Mouse (Mus musculus) limb, embryonic 13.5 days (tissue): ENCODE results near the gene Lpp. TPM values are rescaled to one million over a fixed set of nuclear protein-coding genes. Genes with fewer than 3 reads are reported as not detected.

Experiments used
- ATAC-seq: fragments of 200-750 bp; cut with Nextera tagmentation; 2 replicates; pipeline ENCODE4 v1.8.0; 2017; ENCODE audit warnings: low read depth, moderate number of reproducible peaks, moderate TSS enrichment; ENCODE audit not compliant: low FRiP score
- H3K27ac ChIP-seq: fragments of 300-500 bp; sonication (generic); 2 replicates; pipeline ENCODE4 v1.5.1; 2015; ENCODE audit warnings: inconsistent platforms, mild to moderate bottlenecking, moderate library complexity
- H3K27me3 ChIP-seq: fragments of 300-500 bp; sonication (generic); 2 replicates; pipeline ENCODE4 v1.6.1; 2015; ENCODE audit warnings: mild to moderate bottlenecking, inconsistent platforms
- H3K36me3 ChIP-seq: fragments of 300-500 bp; sonication (generic); 2 replicates; pipeline ENCODE4 v1.6.1; 2015; ENCODE audit warnings: inconsistent platforms, mild to moderate bottlenecking, moderate library complexity
- H3K4me1 ChIP-seq: fragments of 300-500 bp; sonication (generic); 2 replicates; pipeline ENCODE4 v1.6.1; 2015; ENCODE audit warnings: inconsistent platforms
- H3K4me2 ChIP-seq: fragments of 300-500 bp; sonication (generic); replicated peaks from 2 replicates; pipeline ENCODE4 v1.6.1; 2015; ENCODE audit warnings: inconsistent platforms, mild to moderate bottlenecking, moderate library complexity
- H3K4me3 ChIP-seq: fragments of 300-500 bp; sonication (generic); 2 replicates; pipeline ENCODE4 v1.5.1; 2015; ENCODE audit warnings: moderate library complexity, mild to moderate bottlenecking, inconsistent platforms
- H3K9ac ChIP-seq: fragments of 300-500 bp; sonication (generic); 2 replicates; pipeline ENCODE4 v1.6.1; 2015; ENCODE audit warnings: mild to moderate bottlenecking, inconsistent platforms
- H3K9me3 ChIP-seq: fragments of 300-500 bp; sonication (generic); 2 replicates; pipeline ENCODE4 v1.6.1; 2016; ENCODE audit warnings: inconsistent platforms
- WGBS: fragments of 180-500 bp; shearing (Covaris S2); methylation state at CpG from one replicate; pipeline ENCODE4 v1.1.7; 2015; 5-methylcytosine and 5-hydroxymethylcytosine counted together
- polyA plus RNA-seq: library from polyadenylated mRNA; unstranded; fragments of >200 nt; fragmentation: Nextera tagmentation; extraction: Ambion mirVana; gene quantifications from 2 replicates; pipeline ENCODE4 v1.2.1, GENCODE M21; 2015

Gene Lpp
- polyA plus RNA-seq, 1 experiment from 2014 or later = 56.0 TPM

DNA sequence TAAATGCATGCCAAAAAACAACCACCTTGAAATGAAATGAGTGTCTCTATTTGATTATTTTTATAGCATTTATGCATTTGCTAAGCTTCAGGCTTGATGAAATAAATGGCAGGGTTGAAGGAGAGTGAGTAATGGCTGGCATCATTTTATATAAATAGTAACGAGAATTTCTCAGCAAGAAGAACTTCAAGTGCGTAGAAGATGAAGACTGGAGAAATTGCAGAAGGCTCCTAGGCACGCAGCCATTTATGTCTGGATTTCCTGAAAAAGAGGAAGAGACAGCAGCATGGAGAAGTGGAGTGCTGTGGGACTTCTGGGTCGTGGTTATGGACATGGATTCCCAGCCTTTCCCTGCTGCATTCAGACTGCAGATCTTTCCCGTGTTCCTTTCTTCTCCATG, 259.7 kb downstream of the Lpp start:
- WGBS = 66% methylated on average over 5 of the region's 5 CpGs

DNA sequence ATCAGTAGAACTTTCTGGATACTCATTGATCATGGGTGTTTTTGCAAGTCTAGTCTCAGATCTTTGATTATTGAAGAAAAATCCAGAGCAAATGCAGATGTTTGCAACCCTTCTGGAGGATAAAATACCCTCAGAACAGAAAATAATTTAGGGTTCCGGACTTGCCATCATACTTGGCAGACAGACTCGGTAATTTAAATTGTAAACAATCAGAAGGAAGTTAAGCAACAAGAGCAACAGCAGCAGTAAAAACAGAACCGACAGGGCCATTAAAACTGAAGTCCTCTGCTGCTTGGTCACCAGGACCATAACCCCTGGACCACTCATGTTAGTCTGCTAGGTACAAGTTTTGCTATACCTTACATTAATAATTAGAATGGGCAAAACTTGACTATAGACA, 261.8 kb downstream of the Lpp start:
- Histone ChIP-seq H3K36me3 (0 out of 2 replicates have a peak, but pooled peaks cover 3% of the 10 kb centered on the region), H3K9me3 (no peaks in the 10 kb centered on the region), H3K4me2 (no peak overlapping the region), H3K4me3 (no peak overlapping the region), H3K27ac (no peak overlapping the region), H3K27me3 (no peaks in the 10 kb centered on the region), H3K9ac (no peak overlapping the region), H3K4me1 (no peaks in the 10 kb centered on the region)
- 62% methylated on average over 3 of the region's 3 CpGs for whole genome bisulfite sequencing
- ATAC-seq = no peak

More for the DNA sequence above, 259.7 kb downstream of the Lpp start:
- Histone ChIP-seq H3K4me2 (no peak overlapping the region), H3K9ac (no peak overlapping the region), H3K9me3 (no peaks in the 10 kb centered on the region), H3K4me1 (no peaks in the 10 kb centered on the region), H3K36me3 (0 out of 2 replicates have a peak, but pooled peaks cover 3% of the 10 kb centered on the region), H3K27ac (no peak overlapping the region), H3K27me3 (no peaks in the 10 kb centered on the region), H3K4me3 (no peak overlapping the region)
- ATAC-seq = no peak

DNA sequence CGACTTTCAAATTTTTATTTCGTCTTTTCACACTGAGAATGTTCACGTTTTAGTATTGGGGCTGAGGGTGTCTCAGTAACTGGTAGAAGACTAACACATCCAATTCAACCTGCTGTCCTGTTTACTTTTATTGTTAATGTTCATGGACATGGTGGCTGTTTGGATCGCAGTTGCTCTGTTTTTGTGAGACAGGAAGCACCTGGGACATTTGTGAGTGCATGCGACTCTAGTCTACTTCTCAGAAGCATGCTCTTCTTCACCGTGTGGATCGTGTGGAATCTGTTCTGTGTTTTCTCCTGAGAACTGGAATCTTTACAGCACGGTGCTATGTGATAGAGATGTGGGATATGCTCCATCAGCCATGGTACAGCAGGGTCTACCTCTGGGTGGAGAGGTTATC, 262.7 kb downstream of the Lpp start:
- Histone ChIP-seq H3K4me3 (no peak overlapping the region), H3K4me1 (no peaks in the 10 kb centered on the region), H3K9ac (no peak overlapping the region), H3K9me3 (no peaks in the 10 kb centered on the region), H3K4me2 (no peak overlapping the region), H3K27ac (no peak overlapping the region), H3K36me3 (no peaks in the 10 kb centered on the region), H3K27me3 (no peaks in the 10 kb centered on the region)
- no peak for ATAC-seq
- WGBS = 85% methylated on average over 8 of the region's 8 CpGs

DNA sequence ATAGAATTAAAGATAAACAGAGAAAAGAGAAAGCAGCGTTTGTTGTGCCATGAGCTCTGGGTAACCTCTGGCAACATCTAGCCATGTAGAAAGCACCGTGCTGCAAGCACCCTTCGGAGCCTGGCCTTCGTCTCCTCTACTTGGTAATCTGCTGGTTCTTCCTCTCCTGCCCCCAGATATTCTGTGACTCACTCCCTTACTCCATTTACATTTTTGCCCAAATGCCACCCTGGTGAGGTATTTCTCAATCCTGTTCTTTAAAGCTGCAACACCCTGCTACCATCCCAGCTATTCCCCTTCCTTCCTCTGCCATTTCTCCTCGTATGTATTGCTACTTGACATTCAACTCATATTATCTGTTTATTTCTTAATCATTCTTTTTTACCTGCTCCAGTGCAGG, 263.4 kb downstream of the Lpp start:
- H3K4me3 ChIP-seq = no peak overlapping the region
- H3K4me1 ChIP-seq = no peaks in the 10 kb centered on the region
- no peak overlapping the region for H3K27ac ChIP-seq
- no peak overlapping the region for H3K4me2 ChIP-seq
- WGBS = 92% methylated on average over 5 of the region's 5 CpGs
- no peak for ATAC-seq
- H3K9me3 ChIP-seq = no peaks in the 10 kb centered on the region
- no peaks in the 10 kb centered on the region for H3K27me3 ChIP-seq
- H3K36me3 ChIP-seq = peaks cover 3% of the 10 kb centered on the region; the same call in 1 of the 2 replicates
- H3K9ac ChIP-seq = no peak overlapping the region

DNA sequence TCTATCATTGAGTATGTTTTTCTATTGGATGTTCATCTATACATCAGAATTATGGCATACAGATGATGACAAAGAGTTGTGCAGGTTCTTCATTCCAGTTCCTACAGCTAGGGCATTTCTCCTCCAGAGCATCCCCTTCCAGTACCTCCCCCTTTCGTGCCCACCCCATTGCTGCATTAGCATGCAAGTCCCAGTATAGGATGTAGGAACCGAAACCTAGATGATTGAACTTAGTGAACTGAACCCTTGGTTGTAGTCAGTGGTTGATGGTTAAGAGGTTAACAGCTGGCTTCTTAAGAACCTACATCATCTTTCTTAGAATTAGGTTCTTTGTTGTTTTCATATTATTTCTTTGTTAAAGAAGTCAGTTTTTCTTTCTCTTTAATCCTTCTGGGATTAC, 265.7 kb downstream of the Lpp start:
- 95% methylated on average over 2 of the region's 2 CpGs for WGBS

DNA sequence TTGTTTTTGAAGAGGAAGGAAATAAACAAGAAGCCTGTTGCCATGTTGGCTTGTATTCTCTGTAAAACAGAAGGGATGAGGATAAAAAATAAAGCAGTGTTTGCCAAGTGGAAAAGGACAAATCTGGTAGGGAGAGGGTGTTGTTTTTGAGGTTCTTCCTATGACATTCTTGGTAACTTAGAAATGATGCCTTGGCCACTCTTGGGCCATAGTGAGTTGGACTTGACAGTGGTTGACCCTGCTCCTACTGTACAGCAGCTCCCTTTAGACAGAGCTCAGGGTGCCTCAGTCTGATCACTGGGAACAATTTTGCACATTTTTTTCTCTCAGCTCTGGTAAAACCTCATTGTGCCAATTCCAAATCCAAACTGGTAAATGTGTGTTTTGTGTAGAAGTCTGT, 270.8 kb downstream of the Lpp start:
- Histone ChIP-seq H3K9me3 (no peaks in the 10 kb centered on the region), H3K4me1 (no peaks in the 10 kb centered on the region), H3K27ac (no peak overlapping the region), H3K27me3 (no peaks in the 10 kb centered on the region), H3K4me3 (no peak overlapping the region), H3K4me2 (no peak overlapping the region), H3K9ac (no peak overlapping the region), H3K36me3 (peaks cover 12% of the 10 kb centered on the region)
- no peak for ATAC-seq

More for the DNA sequence above, 265.7 kb downstream of the Lpp start:
- no peak for ATAC-seq
- H3K4me2 ChIP-seq = no peak overlapping the region
- H3K27ac ChIP-seq = no peak overlapping the region
- H3K4me3 ChIP-seq = no peak overlapping the region
- H3K9ac ChIP-seq = no peak overlapping the region
- no peaks in the 10 kb centered on the region for H3K9me3 ChIP-seq
- H3K36me3 ChIP-seq = peaks cover 12% of the 10 kb centered on the region
- H3K27me3 ChIP-seq = no peaks in the 10 kb centered on the region
- no peaks in the 10 kb centered on the region for H3K4me1 ChIP-seq

DNA sequence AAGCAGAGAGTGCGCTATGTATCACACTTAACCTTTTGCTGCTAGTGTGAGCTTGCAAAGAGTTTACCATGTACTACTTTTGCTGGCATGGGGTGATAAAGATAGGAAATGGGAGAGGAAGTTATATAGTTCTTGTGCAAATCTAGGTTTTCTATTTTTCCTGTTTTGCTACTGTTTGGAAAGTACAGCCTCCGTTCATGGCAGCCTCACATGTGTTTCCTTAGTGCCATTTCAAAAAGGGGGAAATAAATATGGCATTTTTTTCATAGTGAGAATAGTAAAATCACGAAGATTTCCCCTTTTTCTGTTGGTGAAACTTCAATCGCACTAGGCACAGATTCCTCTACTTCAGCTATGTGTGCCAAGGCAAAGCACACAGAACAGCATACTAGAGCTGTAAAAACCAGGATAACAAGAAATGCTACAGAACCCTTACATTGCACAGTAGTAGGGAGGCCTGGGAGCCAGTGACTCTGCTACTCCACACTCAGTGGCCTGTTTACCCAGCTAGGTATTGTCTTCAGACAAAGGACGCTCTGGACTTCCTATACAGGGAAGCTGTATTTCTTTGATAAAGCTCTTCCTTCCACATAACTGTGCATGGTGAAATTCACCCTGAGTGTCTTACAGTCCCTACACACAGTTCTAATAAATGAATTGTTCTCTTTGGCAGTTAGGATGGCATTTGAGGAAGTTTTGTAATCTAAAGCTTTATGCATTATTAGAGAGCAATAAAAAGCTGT, 276.6 kb downstream of the Lpp start:
- Histone ChIP-seq H3K4me1 (no peaks in the 10 kb centered on the region), H3K36me3 (no peaks in the 10 kb centered on the region), H3K27ac (no peak overlapping the region), H3K9me3 (no peaks in the 10 kb centered on the region), H3K9ac (no peak overlapping the region), H3K4me2 (no peak overlapping the region), H3K4me3 (no peak overlapping the region), H3K27me3 (no peaks in the 10 kb centered on the region)
- 85% methylated on average over 5 of the region's 5 CpGs for WGBS
- ATAC-seq = no peak

DNA sequence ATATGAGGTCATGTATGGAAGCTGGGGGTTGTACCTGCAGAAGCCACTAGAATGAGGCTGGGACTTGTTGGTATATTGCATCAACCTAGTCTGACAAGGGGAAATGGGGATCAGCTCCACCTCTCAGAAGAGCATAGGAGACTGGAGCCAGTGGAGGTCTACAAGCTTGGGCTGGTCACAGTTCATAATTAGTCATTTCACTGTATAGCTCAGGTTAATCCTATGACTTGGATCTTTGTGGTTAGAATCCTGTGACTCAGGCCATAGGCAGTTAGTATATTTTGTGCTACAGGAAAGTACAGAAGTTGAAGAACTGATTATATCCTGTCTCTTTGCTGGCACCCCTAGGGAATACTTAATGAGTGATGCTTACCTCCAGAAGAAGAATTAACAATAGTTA, 285.6 kb downstream of the Lpp start:
- Histone ChIP-seq H3K9me3 (no peaks in the 10 kb centered on the region), H3K36me3 (peaks cover 15% of the 10 kb centered on the region)
- no peak for ATAC-seq

DNA sequence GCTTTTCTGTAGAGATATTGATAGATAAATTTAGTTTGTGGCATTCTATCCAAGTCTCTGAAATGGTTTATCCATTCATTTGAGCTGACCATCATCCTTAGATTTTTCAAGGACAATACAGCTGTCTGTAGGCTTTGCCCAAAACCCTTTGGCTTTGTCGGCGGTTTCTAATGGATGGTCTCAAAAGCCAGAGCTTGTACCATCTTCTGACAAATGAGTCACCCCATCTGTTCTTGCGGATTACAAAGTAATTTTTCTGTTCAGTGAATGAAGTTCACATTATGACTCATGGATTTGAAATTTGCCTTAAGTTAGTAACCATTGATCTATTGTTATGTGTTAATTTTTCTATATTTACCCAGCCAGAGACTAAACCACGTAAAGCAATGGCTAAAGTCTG, 301.8 kb downstream of the Lpp start:
- Histone ChIP-seq H3K4me2 (no peak overlapping the region), H3K9me3 (no peaks in the 10 kb centered on the region), H3K9ac (no peak overlapping the region), H3K4me1 (0 out of 2 replicates have a peak, but pooled peaks cover 3% of the 10 kb centered on the region), H3K27ac (no peak overlapping the region), H3K27me3 (no peaks in the 10 kb centered on the region), H3K36me3 (no peaks in the 10 kb centered on the region), H3K4me3 (no peak overlapping the region)
- WGBS = 93% methylated on average over 4 of the region's 4 CpGs
- ATAC-seq = no peak

More for the DNA sequence above, 285.6 kb downstream of the Lpp start:
- Histone ChIP-seq H3K4me1 (no peaks in the 10 kb centered on the region), H3K27ac (no peak overlapping the region), H3K4me3 (no peak overlapping the region), H3K27me3 (no peaks in the 10 kb centered on the region), H3K4me2 (no peak overlapping the region), H3K9ac (no peak overlapping the region)

DNA sequence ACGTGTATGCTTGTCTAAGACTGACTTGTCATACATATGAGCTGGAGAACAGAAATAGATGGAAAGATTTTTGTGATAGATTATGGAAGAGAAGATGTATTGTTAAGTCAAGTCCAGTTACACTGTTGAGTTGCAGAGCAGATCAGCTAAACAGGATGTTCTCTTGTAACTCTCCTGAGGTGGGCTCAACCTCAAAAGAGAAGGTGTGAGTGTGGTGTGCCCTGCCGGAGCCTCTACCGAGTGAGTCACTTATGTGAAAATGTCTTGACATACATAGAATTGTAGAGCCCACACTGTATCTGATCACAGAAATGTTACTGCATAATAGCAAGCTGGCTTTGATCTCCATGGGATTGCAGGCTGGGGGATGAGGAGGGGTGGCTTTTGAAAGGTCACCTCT, 310.9 kb downstream of the Lpp start:
- H3K4me2 ChIP-seq = no peak overlapping the region
- H3K27me3 ChIP-seq = no peaks in the 10 kb centered on the region
- no peak overlapping the region for H3K4me3 ChIP-seq
- no peak overlapping the region for H3K27ac ChIP-seq
- 86% methylated on average over 3 of the region's 3 CpGs for WGBS
- H3K9ac ChIP-seq = no peak overlapping the region
- no peaks in the 10 kb centered on the region for H3K9me3 ChIP-seq
- no peak for ATAC-seq
- no peaks in the 10 kb centered on the region for H3K36me3 ChIP-seq
- H3K4me1 ChIP-seq = peaks cover 3% of the 10 kb centered on the region; the same call in 1 of the 2 replicates

DNA sequence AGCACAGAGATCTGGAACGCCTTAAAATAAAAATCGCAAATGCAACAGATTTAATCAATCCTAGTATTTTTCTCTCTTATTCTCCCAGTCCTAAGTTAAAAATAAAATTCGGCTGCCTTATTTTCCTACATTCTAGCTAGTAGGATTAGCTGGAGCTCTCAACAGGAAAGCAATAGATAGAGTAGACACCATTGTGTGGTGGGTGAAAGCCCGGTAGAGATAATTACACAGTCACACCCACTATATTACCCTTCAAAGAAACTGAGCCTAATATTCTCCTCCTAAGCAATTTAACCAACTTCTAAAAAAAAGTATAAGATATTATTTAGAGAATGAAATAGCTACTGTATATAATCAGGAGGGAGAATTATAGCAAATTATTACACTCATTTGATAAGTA, 330.3 kb downstream of the Lpp start:
- Histone ChIP-seq H3K27ac (no peak overlapping the region), H3K4me1 (no peaks in the 10 kb centered on the region), H3K9me3 (no peaks in the 10 kb centered on the region), H3K9ac (no peak overlapping the region), H3K4me3 (no peak overlapping the region), H3K27me3 (no peaks in the 10 kb centered on the region), H3K36me3 (no peaks in the 10 kb centered on the region), H3K4me2 (no peak overlapping the region)
- WGBS = 83% methylated on average over 4 of the region's 4 CpGs
- no peak for ATAC-seq

DNA sequence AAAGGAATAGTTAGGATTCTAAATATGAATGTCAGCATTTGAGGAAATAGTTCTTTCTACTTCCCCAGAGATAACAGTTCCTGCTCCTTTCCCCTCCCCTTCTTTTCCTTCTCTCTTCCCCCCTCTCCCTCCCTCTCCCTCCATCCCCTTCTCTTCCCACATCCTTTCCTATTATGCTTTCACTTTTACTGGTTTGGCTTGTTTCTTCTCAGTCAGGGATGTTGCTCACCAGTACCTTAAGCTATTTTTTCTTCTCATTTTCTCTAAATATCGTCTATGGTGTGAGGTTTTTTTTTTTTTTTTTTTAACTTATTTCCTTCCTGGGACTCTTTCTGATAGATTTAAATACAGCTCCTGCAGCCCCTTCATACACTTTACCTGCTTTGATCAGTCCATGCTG, 339.4 kb downstream of the Lpp start:
- no peak for ATAC-seq
- Histone ChIP-seq H3K9me3 (no peaks in the 10 kb centered on the region), H3K9ac (no peak overlapping the region), H3K36me3 (no peaks in the 10 kb centered on the region), H3K27me3 (no peaks in the 10 kb centered on the region), H3K4me1 (peaks cover 10% of the 10 kb centered on the region), H3K4me2 (no peak overlapping the region), H3K27ac (no peak overlapping the region), H3K4me3 (no peak overlapping the region)
- 75% methylated on average over 1 of the region's 1 CpGs for WGBS

DNA sequence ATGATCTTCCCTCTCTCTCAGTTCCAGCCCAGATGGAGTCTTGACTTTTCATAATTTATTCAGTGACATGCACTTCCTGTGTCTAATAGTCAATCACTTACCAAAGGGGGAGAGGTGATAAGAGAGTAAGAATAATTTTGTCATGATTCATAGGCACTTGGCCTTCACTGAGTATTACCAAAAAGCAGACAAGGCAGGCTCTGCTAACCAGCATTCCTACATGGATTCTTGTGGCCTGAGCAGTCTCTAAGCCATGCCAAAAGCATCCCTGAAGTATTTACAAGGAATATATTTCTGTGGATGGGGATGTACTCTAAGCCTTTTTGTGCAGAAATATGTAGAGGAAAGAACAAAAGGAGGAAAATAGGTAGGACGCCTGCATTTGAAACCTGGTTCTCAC, 340.0 kb downstream of the Lpp start:
- 84% methylated on average over 1 of the region's 1 CpGs for WGBS
- peaks cover 15% of the 10 kb centered on the region for H3K4me1 ChIP-seq
- H3K9ac ChIP-seq = no peak overlapping the region
- no peaks in the 10 kb centered on the region for H3K27me3 ChIP-seq
- no peak overlapping the region for H3K4me3 ChIP-seq
- no peaks in the 10 kb centered on the region for H3K9me3 ChIP-seq
- H3K36me3 ChIP-seq = no peaks in the 10 kb centered on the region
- H3K4me2 ChIP-seq = no peak overlapping the region
- ATAC-seq = no peak
- H3K27ac ChIP-seq = no peak overlapping the region
